Mouse (Mus musculus) layer of hippocampus, postnatal 10 days (tissue): ENCODE results near the gene Fpgs. TPM values are rescaled to one million over a fixed set of nuclear protein-coding genes. Genes with fewer than 3 reads are reported as not detected.

Source experiments
- DNase-seq, 2 experiments: peaks; one replicate each; pipeline ENCODE4 v3.0.0; 2021; ENCODE audit warnings: low spot score in 2 of 2
- long read RNA-seq: library from polyadenylated mRNA; stranded (forward); transcript quantifications from one replicate; pipeline ENCODE4 v2.0.0, GENCODE M21; 2023
- total RNA-seq, 2 experiments: library from RNA; stranded (reverse); gene quantifications; 2 replicates each; pipeline ENCODE4 v1.2.3; 2021

Fpgs gene
- total RNA-seq, result 10 to 100 TPM; 17.1 to 17.2 TPM
- long read RNA-seq, transcript Fpgs-201 (15 exons, 2,273 nt), result major isoform, 10 of 21 reads
- long read RNA-seq, partial matches to known transcripts, result 4 of 21 reads
- long read RNA-seq, other reads (novel, unspliced or antisense), result 7 of 21 reads

GRCm38 (mm10) chr2:32704021-32704421, at the start of gene Fpgs:
Gene Fpgs, minus strand, starts transcription at chr2:32704145.
- DNase-seq, result no peak

GRCm38 (mm10) chr2:32752181-32752580, 48.2 kb upstream of the Fpgs start:
- DNase-seq, result no peak

- DNase-seq, result no peak
Measured at GRCm38 (mm10) chr2:32751665-32752033, 47.7 kb upstream of the Fpgs start.

GRCm38 (mm10) chr2:32750887-32751664, 47.1 kb upstream of the Fpgs start:
- DNase-seq, result no peak

- no peak for DNase-seq
Measured at GRCm38 (mm10) chr2:32750199-32750598, 46.3 kb upstream of the Fpgs start.

GRCm38 (mm10) chr2:32749082-32749481, 45.1 kb upstream of the Fpgs start:
- DNase-seq, result no peak

GRCm38 (mm10) chr2:32744272-32744982, 40.5 kb upstream of the Fpgs start:
- no peak for DNase-seq

- DNase-seq, result peak; percentile 77 to 85
Measured at GRCm38 (mm10) chr2:32742173-32742531, 38.2 kb upstream of the Fpgs start.

- DNase-seq, result peak; percentile 63 to 77
Measured at GRCm38 (mm10) chr2:32741273-32742172, 37.6 kb upstream of the Fpgs start.

GRCm38 (mm10) chr2:32740916-32741272, 36.9 kb upstream of the Fpgs start, which contains the start of gene 6330409D20Rik:
Gene 6330409D20Rik, minus strand, starts transcription at chr2:32741016.
- no peak for DNase-seq

- no peak for DNase-seq
Measured at GRCm38 (mm10) chr2:32739311-32739710, 35.4 kb upstream of the Fpgs start.

GRCm38 (mm10) chr2:32737008-32737407, 33.1 kb upstream of the Fpgs start:
- DNase-seq, result no peak

GRCm38 (mm10) chr2:32736306-32736829, 32.4 kb upstream of the Fpgs start:
- no peak for DNase-seq

- DNase-seq, result no peak
Measured at GRCm38 (mm10) chr2:32734933-32735332, 31.0 kb upstream of the Fpgs start.

GRCm38 (mm10) chr2:32734480-32734879, 30.5 kb upstream of the Fpgs start:
- no peak for DNase-seq

GRCm38 (mm10) chr2:32732695-32733094, 28.8 kb upstream of the Fpgs start:
- no peak for DNase-seq

- no peak for DNase-seq
Measured at GRCm38 (mm10) chr2:32731911-32732310, 28.0 kb upstream of the Fpgs start.

- DNase-seq, result no peak
Measured at GRCm38 (mm10) chr2:32730854-32731253, 26.9 kb upstream of the Fpgs start.

GRCm38 (mm10) chr2:32729547-32729946, 25.6 kb upstream of the Fpgs start:
- DNase-seq, result no peak

- no peak for DNase-seq
Measured at GRCm38 (mm10) chr2:32728463-32728862, 24.5 kb upstream of the Fpgs start.

GRCm38 (mm10) chr2:32727435-32727834, 23.5 kb upstream of the Fpgs start:
- peak; percentile 77 to 81 for DNase-seq
